Mouse (Mus musculus) heart, embryonic 16.5 days (tissue): ENCODE measurements around the gene Ghrhr. TPM values are rescaled to one million over a fixed set of nuclear protein-coding genes. Genes with fewer than 3 reads are reported as not detected.

Experiments used
- ATAC-seq: fragments of 200-750 bp; cut with Nextera tagmentation; replicated peaks from 2 replicates; pipeline ENCODE4 v1.8.0; 2017; ENCODE audit warnings: moderate number of reproducible peaks; ENCODE audit not compliant: insufficient read depth, low FRiP score; ENCODE audit errors: extremely low read depth
- H3K27ac ChIP-seq: fragments of 300-500 bp; sonication (generic); 2 replicates; pipeline ENCODE4 v1.5.1; 2014; ENCODE audit warnings: mild to moderate bottlenecking, low read length, control low read depth, moderate library complexity
- H3K27me3 ChIP-seq: fragments of 300-500 bp; sonication (generic); 2 replicates; pipeline ENCODE4 v1.6.1; 2014; ENCODE audit warnings: low read length, mixed read lengths; ENCODE audit not compliant: control insufficient read depth, insufficient read depth
- H3K36me3 ChIP-seq: fragments of 300-500 bp; sonication (generic); 2 replicates; pipeline ENCODE4 v1.6.1; 2014; ENCODE audit not compliant: control insufficient read depth, insufficient read depth
- H3K4me1 ChIP-seq: fragments of 300-500 bp; sonication (generic); 2 replicates; pipeline ENCODE4 v1.6.1; 2014; ENCODE audit warnings: low read length, mixed read lengths; ENCODE audit not compliant: control insufficient read depth, insufficient read depth
- H3K4me2 ChIP-seq: fragments of 300-500 bp; sonication (generic); 2 replicates; pipeline ENCODE4 v1.6.1; 2014; ENCODE audit warnings: low read depth, mild to moderate bottlenecking, control low read depth, low read length
- H3K4me3 ChIP-seq: fragments of 300-500 bp; sonication (generic); 2 replicates; pipeline ENCODE4 v1.5.1; 2014; ENCODE audit warnings: mild to moderate bottlenecking, control low read depth, low read length
- H3K9ac ChIP-seq: fragments of 300-500 bp; sonication (generic); 2 replicates; pipeline ENCODE4 v1.6.1; 2014; ENCODE audit warnings: low read length, control low read depth
- H3K9me3 ChIP-seq: fragments of 300-500 bp; sonication (generic); replicated peaks from 2 replicates; pipeline ENCODE4 v1.6.1; 2016; ENCODE audit warnings: low read length; ENCODE audit not compliant: control insufficient read depth
- WGBS: fragments of 180-500 bp; shearing (Covaris S2); extraction: QIAGEN DNeasy Blood & Tissue Kit; methylation state at CpG from one replicate; pipeline ENCODE4 v1.1.7; 2014; 5-methylcytosine and 5-hydroxymethylcytosine counted together
- polyA plus RNA-seq: library from polyadenylated mRNA; unstranded; fragments of >200 nt; fragmentation: Nextera tagmentation; extraction: Ambion mirVana; gene quantifications from 2 replicates; pipeline ENCODE4 v1.2.1, GENCODE M21; 2015

The Ghrhr gene
- polyA plus RNA-seq, 1 experiment from 2014 or later = not detected

DNA sequence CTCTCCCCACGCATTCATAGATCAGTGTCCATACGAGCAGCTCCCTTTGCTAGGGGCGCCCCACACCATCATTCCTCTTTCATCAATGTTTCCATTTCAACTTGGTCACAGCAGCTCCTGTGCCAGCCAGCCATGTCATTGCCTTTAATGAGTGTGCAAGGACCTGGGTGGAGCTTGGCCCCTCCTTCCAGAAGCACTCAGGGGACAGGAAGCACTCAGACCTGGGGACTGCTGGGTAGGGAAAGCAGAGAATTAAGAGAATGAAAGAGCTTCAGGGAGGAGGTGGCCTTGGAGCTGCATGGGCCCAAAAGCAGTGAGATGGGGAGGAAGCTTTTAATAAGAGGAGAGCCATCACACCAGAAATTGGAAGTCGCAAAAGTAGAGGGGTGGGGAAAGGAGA, 5.9 kb downstream of the Ghrhr start:
- 84% methylated on average over 4 of the region's 4 CpGs for WGBS
- no peaks in the 10 kb centered on the region for H3K4me1 ChIP-seq
- no peak for ATAC-seq
- no peak overlapping the region for H3K9ac ChIP-seq
- H3K4me2 ChIP-seq = no peak overlapping the region
- H3K9me3 ChIP-seq = no peaks in the 10 kb centered on the region
- H3K4me3 ChIP-seq = no peak overlapping the region
- H3K36me3 ChIP-seq = no peaks in the 10 kb centered on the region
- no peak overlapping the region for H3K27ac ChIP-seq
- peaks cover 20% of the 10 kb centered on the region for H3K27me3 ChIP-seq

DNA sequence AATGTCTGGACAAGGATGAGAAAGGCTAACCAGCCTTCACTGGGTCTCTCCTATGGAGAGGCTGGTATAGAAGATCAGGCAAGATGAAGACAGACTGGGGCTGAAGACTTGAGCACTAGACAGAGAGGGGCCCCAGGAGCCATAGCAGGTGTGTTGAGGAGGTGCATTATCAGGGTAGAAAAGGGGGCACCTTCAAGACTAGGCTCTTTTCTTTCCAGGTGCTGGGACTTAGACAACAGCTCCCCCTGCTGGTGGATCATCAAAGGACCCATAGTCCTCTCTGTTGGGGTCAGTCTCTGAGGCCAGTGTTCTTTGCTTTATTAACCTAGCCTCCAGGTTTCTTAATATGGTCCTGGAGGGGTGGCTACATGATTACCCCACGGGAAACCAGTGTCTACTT, 7.8 kb downstream of the Ghrhr start:
- peaks cover 26% of the 10 kb centered on the region for H3K27me3 ChIP-seq
- H3K4me1 ChIP-seq = no peaks in the 10 kb centered on the region
- H3K27ac ChIP-seq = no peak overlapping the region
- no peak overlapping the region for H3K4me3 ChIP-seq
- no peaks in the 10 kb centered on the region for H3K36me3 ChIP-seq
- H3K9ac ChIP-seq = no peak overlapping the region
- H3K9me3 ChIP-seq = no peaks in the 10 kb centered on the region
- 6% methylated on average over 1 of the region's 1 CpGs for WGBS
- no peak overlapping the region for H3K4me2 ChIP-seq
- ATAC-seq = no peak

DNA sequence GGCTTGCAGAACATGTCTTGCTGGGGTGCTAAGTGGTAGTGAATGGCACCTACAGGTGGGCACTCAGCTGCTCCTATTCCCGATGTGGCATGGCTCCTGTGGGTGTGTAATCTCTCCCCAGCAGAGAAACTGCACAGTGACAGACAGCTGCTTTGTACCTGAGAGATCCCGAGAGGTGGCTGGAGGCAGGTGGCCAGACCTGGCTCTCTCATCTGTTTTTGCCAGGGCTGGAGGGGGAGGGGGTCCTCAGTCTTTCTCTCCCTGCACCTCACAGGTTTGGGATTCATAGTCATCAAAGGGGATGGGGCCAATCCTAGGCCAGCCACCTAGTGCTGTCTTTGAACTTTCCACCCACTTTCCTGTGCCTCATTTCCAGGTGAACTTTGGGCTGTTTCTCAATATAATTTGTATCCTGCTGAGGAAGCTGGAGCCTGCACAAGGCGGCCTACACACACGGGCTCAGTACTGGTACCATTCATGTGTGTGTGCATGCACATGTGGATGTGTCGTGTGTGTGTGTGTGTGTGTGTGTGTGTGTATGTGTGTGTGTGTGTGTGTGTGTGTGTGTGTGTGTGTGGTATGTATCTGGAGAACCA, 8.4 kb downstream of the Ghrhr start:
- Histone ChIP-seq H3K4me2 (no peak overlapping the region), H3K4me1 (no peaks in the 10 kb centered on the region), H3K36me3 (no peaks in the 10 kb centered on the region), H3K9me3 (no peaks in the 10 kb centered on the region), H3K9ac (no peak overlapping the region), H3K27me3 (peaks cover 26% of the 10 kb centered on the region), H3K27ac (no peak overlapping the region), H3K4me3 (no peak overlapping the region)
- WGBS = 58% methylated on average over 5 of the region's 5 CpGs
- no peak for ATAC-seq

DNA sequence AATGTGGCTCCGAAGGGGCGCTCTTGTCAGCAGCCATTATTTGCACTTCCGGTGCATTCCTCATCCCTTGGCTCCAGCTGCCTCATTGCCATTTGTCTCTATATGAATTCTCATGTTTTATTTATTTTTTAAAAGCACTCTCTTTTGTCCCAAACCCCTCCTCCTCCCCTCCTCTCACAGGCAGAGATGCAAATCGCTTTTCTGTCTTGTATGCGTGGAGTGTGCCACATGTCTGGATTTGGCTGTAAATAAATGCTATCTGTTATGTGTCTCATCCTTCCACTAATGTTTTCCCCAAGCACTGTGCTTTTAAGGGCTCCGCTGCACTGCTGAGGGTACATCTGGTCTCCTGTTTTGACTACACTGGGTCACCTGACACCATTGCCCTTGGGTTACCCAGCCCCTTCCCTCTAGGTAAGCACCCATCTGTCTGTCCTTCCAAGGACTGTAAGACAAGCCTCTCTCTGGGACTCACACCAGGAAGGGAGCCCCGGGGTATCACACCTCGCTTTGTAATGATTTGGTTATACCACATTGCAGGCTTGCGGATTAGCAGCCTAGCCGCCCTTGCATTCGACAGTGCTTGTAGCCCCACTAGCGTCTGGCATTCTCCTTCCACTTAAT, 12.6 kb downstream of the Ghrhr start:
- H3K27ac ChIP-seq = no peak overlapping the region
- 0 out of 2 replicates have a peak, but pooled peaks cover 2% of the 10 kb centered on the region for H3K4me1 ChIP-seq
- no peaks in the 10 kb centered on the region for H3K36me3 ChIP-seq
- peaks cover 27% of the 10 kb centered on the region for H3K27me3 ChIP-seq
- no peaks in the 10 kb centered on the region for H3K9me3 ChIP-seq
- WGBS = 32% methylated on average over 12 of the region's 12 CpGs
- ATAC-seq = no peak
- H3K9ac ChIP-seq = no peak overlapping the region
- H3K4me3 ChIP-seq = no peak overlapping the region
- no peak overlapping the region for H3K4me2 ChIP-seq

DNA sequence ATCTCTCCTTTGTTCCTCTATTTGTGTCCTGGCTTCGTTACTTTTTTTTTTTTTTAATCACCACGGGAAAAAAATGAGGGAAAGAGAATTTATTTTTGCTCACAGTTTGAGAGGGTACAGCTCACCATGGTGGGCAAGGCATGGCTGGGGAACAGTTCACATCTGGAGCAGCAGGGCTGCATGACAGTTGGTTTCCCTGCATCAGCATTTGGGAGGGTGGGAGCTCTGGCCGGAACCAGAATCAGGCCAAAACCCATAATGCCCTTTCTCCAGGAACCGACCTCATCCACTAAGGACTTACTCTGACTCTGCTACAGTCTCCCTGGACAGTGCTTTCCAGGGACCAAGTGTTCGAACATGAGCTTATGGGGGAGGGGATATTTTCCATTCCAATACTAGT, 13.2 kb downstream of the Ghrhr start:
- Histone ChIP-seq H3K36me3 (no peaks in the 10 kb centered on the region), H3K4me3 (no peak overlapping the region), H3K4me2 (no peak overlapping the region), H3K4me1 (0 out of 2 replicates have a peak, but pooled peaks cover 2% of the 10 kb centered on the region), H3K9ac (no peak overlapping the region), H3K27me3 (peaks cover 26% of the 10 kb centered on the region), H3K27ac (no peak overlapping the region), H3K9me3 (no peaks in the 10 kb centered on the region)
- no peak for ATAC-seq
- WGBS = 49% methylated on average over 5 of the region's 5 CpGs

DNA sequence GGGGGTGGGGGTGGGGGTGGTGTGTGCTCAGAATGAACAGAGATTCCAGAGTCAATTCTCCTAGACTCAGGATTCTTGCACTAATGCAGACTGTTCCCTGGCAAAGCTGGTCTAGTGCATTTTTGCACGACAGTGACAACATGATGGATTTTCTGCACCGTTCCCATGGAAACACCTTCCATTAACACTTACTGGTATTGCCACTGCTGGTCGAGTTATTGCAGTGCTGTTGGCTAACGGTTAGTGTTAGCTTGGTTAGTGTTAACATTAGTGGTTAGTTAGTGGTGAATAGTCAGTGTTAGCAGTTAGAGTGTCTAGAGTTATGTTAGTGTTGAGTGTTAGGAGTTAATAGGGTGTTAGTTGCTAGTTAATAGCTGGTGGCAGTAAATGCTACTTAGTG, 15.7 kb downstream of the Ghrhr start:
- no peaks in the 10 kb centered on the region for H3K36me3 ChIP-seq
- no peak overlapping the region for H3K4me3 ChIP-seq
- no peak overlapping the region for H3K27ac ChIP-seq
- peaks cover 32% of the 10 kb centered on the region for H3K27me3 ChIP-seq
- H3K4me1 ChIP-seq = peaks cover 2% of the 10 kb centered on the region; the same call in 1 of the 2 replicates
- ATAC-seq = no peak
- no peak overlapping the region for H3K4me2 ChIP-seq
- no peaks in the 10 kb centered on the region for H3K9me3 ChIP-seq
- 44% methylated on average over 4 of the region's 4 CpGs for WGBS
- no peak overlapping the region for H3K9ac ChIP-seq

DNA sequence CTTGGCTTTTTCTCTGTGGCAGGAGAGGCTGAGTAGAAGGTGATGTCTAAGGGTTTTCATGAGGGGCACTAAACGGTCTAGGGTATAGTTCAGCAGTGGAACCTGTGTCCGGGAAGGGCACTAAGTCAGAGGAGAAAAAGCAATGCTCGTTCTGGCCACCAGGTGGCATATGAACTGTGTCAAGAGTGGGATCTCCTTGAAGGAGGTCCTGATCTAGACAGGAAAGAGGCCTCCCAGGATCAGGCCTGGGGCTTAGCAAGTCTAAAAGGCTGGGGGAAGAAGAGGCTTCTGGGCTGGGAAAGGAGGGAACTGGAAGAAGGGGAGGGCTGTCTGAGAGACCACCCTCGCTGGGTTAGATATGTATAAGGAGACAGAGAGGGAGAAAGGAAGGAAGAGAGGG, 16.4 kb downstream of the Ghrhr start:
- H3K27me3 ChIP-seq = peaks cover 30% of the 10 kb centered on the region
- no peak overlapping the region for H3K4me3 ChIP-seq
- H3K4me1 ChIP-seq = peaks cover 2% of the 10 kb centered on the region; the same call in 1 of the 2 replicates
- no peak overlapping the region for H3K9ac ChIP-seq
- H3K4me2 ChIP-seq = no peak overlapping the region
- H3K27ac ChIP-seq = no peak overlapping the region
- H3K9me3 ChIP-seq = no peaks in the 10 kb centered on the region
- WGBS = 7% methylated on average over 4 of the region's 4 CpGs
- no peaks in the 10 kb centered on the region for H3K36me3 ChIP-seq
- 0 out of 2 replicates have a peak, but pooled peaks have one; percentile 29 for ATAC-seq

DNA sequence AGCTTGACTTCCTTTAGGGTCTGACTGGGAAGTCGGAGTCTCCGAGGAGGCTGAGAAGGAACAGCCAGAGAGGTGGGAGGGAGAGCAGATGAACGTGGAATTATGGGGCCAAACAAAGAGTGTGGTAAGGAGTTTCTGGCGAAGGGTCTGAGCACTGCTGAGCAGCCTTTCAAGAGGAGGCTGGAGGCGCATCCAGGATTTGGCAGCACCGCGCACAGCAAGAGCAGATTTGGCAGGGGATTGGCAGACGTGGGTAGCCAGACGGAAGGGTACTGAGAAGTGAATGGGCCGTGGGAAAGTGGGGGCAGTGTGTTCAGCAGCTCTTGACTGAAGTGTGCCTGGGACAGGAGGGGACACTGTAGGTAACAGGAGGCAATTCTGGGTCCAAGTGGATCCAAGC, 18.8 kb downstream of the Ghrhr start:
- H3K4me3 ChIP-seq = no peak overlapping the region
- H3K4me1 ChIP-seq = peaks cover 3% of the 10 kb centered on the region; the same call in 1 of the 2 replicates
- ATAC-seq = no peak
- no peaks in the 10 kb centered on the region for H3K9me3 ChIP-seq
- H3K27ac ChIP-seq = no peak overlapping the region
- no peak overlapping the region for H3K4me2 ChIP-seq
- H3K36me3 ChIP-seq = no peaks in the 10 kb centered on the region
- 68% methylated on average over 10 of the region's 10 CpGs for WGBS
- H3K9ac ChIP-seq = no peak overlapping the region
- H3K27me3 ChIP-seq = peaks cover 21% of the 10 kb centered on the region

DNA sequence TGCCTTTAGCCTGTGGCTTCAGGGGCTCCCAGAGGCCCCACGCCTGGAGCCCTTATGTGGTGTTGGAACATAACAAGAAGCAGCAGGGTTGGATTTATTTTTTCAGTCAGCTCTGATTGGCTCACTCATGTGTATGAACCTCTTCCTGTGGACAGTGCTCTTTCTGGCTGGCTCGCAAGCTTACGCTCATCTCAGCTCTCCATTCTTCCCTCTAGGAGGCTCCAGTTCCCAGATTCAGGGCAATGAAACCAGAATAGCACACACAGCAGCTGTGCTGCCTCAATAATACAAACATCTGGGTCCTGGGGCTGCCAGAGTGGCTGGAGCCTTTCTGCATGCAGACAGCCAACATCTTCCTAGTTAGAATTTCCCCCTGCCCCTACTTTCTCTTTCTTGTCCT, 20.1 kb downstream of the Ghrhr start:
- no peak overlapping the region for H3K9ac ChIP-seq
- no peak overlapping the region for H3K4me3 ChIP-seq
- H3K9me3 ChIP-seq = no peaks in the 10 kb centered on the region
- no peaks in the 10 kb centered on the region for H3K36me3 ChIP-seq
- peak; percentile 55 for ATAC-seq
- no peak overlapping the region for H3K27ac ChIP-seq
- peaks cover 6% of the 10 kb centered on the region; the same call in 1 of the 2 replicates for H3K4me1 ChIP-seq
- H3K27me3 ChIP-seq = peaks cover 14% of the 10 kb centered on the region
- no peak overlapping the region for H3K4me2 ChIP-seq
- 39% methylated on average over 3 of the region's 3 CpGs for WGBS
